Mouse (Mus musculus) neural tube, embryonic 14.5 days (tissue): Measurements from ENCODE around the gene Gm9964. TPM values are rescaled to one million over a fixed set of nuclear protein-coding genes. Genes with fewer than 3 reads are reported as not detected.
"Not testable (repeated sequence)": the region's sequence is repeated elsewhere in the genome, so short reads cannot be mapped to it uniquely, and the experiment has no call there.

ENCODE experiments used
- ATAC-seq: fragments of 200-750 bp; cut with Nextera tagmentation; 2 replicates; pipeline ENCODE4 v1.8.0; 2017; ENCODE audit warnings: low read depth, mild to moderate bottlenecking, moderate TSS enrichment, moderate library complexity
- H3K27ac ChIP-seq: fragments of 300-500 bp; sonication (generic); 2 replicates; pipeline ENCODE4 v1.5.1; 2014; ENCODE audit warnings: low read depth, mild to moderate bottlenecking, control low read depth, low read length, moderate library complexity, mixed read lengths
- H3K27me3 ChIP-seq: fragments of 300-500 bp; sonication (generic); 2 replicates; pipeline ENCODE4 v1.6.1; 2014; ENCODE audit warnings: low read length; ENCODE audit not compliant: control insufficient read depth, insufficient read depth
- H3K36me3 ChIP-seq: fragments of 300-500 bp; sonication (generic); 2 replicates; pipeline ENCODE4 v1.6.1; 2014; ENCODE audit warnings: low read length, mixed read lengths; ENCODE audit not compliant: control insufficient read depth, insufficient read depth
- H3K4me1 ChIP-seq: fragments of 300-500 bp; sonication (generic); 2 replicates; pipeline ENCODE4 v1.6.1; 2014; ENCODE audit warnings: low read length; ENCODE audit not compliant: control insufficient read depth, insufficient read depth
- H3K4me2 ChIP-seq: fragments of 300-500 bp; sonication (generic); 2 replicates; pipeline ENCODE4 v1.6.1; 2014; ENCODE audit warnings: mild to moderate bottlenecking, low read depth, low read length, control low read depth
- H3K4me3 ChIP-seq: fragments of 300-500 bp; sonication (generic); 2 replicates; pipeline ENCODE4 v1.5.1; 2014; ENCODE audit warnings: low read depth, low read length, control low read depth, mixed read lengths
- H3K9ac ChIP-seq: fragments of 300-500 bp; sonication (generic); replicated peaks from 2 replicates; pipeline ENCODE4 v1.6.1; 2014; ENCODE audit warnings: low read depth, mild to moderate bottlenecking, control low read depth, low read length, mixed read lengths
- H3K9me3 ChIP-seq: fragments of 300-500 bp; sonication (generic); 2 replicates; pipeline ENCODE4 v1.6.1; 2016; ENCODE audit warnings: low read length; ENCODE audit not compliant: control insufficient read depth
- WGBS: fragments of 180-500 bp; shearing (Covaris S2); extraction: QIAGEN DNeasy Blood & Tissue Kit; methylation state at CpG from one replicate; pipeline ENCODE4 v1.1.7; 2014; 5-methylcytosine and 5-hydroxymethylcytosine counted together
- polyA plus RNA-seq: library from polyadenylated mRNA; unstranded; fragments of >200 nt; fragmentation: Nextera tagmentation; extraction: Ambion mirVana; gene quantifications from 2 replicates; pipeline ENCODE4 v1.2.1, GENCODE M21; 2014

Gm9964 gene
- polyA plus RNA-seq, 1 experiment from 2014 or later, result 0.29 TPM

DNA sequence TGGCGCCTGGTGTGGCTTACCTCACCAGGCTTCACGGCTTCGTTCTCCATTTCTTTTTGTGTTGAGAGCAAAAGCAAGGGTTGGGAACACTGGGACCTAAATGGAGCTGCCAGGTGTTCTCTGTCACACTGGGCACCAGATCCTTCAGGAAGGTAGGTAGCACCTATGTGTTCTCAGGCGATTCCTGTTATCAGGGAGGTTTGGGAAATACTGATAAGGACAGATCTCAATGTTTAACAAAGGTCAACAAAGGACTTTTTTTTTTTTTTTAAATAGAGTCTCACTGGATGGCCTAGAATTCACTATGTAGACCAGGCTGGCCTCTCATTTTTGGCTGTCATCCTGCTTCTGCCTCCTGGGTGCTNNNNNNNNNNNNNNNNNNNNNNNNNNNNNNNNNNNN lies 22.9 kb downstream of the Gm9964 start:
- Histone ChIP-seq H3K4me3 (no peak overlapping the region), H3K27ac (no peak overlapping the region), H3K36me3 (no peaks in the 10 kb centered on the region), H3K4me1 (no peaks in the 10 kb centered on the region), H3K9me3 (no peaks in the 10 kb centered on the region), H3K9ac (no peak overlapping the region), H3K4me2 (no peak overlapping the region), H3K27me3 (no peaks in the 10 kb centered on the region)
- 86% methylated on average over 4 of the region's 4 CpGs for WGBS
- no peak for ATAC-seq

DNA sequence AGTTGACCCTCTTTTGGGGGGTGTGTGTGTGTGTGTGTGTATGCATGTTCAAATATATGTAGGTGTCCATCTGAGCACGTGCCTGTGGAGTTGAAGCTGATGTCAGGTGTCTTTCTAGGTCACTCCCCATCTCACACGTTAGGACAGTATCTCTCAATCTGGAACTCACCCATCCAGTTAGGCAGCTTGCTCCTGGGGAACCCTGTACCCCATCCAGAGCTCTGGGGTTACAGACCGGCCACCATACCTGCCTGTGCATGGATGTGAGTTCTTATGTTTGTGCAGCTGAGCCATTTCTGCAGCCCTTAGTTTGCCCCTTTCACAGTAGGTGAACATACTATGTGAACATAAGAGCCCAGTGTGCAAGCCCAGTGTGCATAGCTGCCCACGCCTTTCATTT lies 23.7 kb downstream of the Gm9964 start:
- WGBS, result 75% methylated on average over 4 of the region's 4 CpGs
- no peaks in the 10 kb centered on the region for H3K9me3 ChIP-seq
- no peaks in the 10 kb centered on the region for H3K27me3 ChIP-seq
- ATAC-seq, result no peak
- H3K4me2 ChIP-seq, result no peak overlapping the region
- H3K4me3 ChIP-seq, result no peak overlapping the region
- H3K36me3 ChIP-seq, result no peaks in the 10 kb centered on the region
- H3K27ac ChIP-seq, result no peak overlapping the region
- H3K4me1 ChIP-seq, result no peaks in the 10 kb centered on the region
- H3K9ac ChIP-seq, result no peak overlapping the region

DNA sequence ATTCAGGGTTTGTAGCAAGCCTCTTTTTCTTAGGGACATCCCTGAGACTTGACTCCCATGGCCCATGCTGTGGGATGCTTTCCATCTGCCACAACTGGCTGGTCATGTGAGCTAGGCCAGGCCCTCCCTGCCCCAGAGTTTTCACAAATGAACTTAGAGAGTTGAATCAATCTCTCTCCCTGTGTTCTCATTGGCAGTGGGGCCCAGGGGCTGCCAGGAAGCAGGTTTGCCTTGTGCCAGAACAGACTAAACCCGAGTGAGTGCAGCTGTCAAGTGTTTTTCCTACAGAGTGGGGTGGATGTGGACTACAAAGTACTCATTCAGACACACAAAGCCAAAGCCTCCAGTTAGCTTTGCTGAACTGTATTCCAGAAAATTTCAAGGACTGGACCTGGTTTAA lies 29.5 kb downstream of the Gm9964 start:
- Histone ChIP-seq H3K27me3 (no peaks in the 10 kb centered on the region), H3K4me1 (no peaks in the 10 kb centered on the region), H3K4me3 (no peak overlapping the region), H3K9ac (no peak overlapping the region), H3K9me3 (no peaks in the 10 kb centered on the region), H3K27ac (no peak overlapping the region), H3K4me2 (no peak overlapping the region), H3K36me3 (no peaks in the 10 kb centered on the region)
- 19% methylated on average over 1 of the region's 1 CpGs for WGBS
- no peak for ATAC-seq

DNA sequence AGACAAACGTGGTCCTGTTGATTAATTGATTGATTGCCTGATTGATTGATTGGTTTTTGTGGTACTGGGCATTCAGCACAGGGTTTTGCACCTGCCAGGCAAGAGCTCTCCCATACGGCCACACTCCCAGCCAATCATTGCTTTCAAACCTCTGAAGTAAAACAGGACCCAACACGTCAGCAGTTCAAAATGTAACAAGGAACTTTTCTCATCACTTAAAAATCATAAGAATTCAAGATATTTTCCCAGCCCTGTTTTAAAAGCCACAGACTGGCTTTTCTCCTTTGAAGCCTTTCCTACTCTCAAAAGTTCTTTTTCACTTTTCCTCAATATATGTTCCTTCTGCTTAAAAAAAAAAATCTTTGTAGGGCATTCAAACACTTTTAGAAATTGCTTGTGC lies 32.3 kb downstream of the Gm9964 start:
- H3K9me3 ChIP-seq, result no peaks in the 10 kb centered on the region
- H3K4me2 ChIP-seq, result no peak overlapping the region
- H3K36me3 ChIP-seq, result no peaks in the 10 kb centered on the region
- H3K27ac ChIP-seq, result no peak overlapping the region
- H3K4me3 ChIP-seq, result no peak overlapping the region
- no peak for ATAC-seq
- 54% methylated on average over 3 of the region's 3 CpGs for WGBS
- H3K27me3 ChIP-seq, result no peaks in the 10 kb centered on the region
- H3K4me1 ChIP-seq, result no peaks in the 10 kb centered on the region
- no peak overlapping the region for H3K9ac ChIP-seq

DNA sequence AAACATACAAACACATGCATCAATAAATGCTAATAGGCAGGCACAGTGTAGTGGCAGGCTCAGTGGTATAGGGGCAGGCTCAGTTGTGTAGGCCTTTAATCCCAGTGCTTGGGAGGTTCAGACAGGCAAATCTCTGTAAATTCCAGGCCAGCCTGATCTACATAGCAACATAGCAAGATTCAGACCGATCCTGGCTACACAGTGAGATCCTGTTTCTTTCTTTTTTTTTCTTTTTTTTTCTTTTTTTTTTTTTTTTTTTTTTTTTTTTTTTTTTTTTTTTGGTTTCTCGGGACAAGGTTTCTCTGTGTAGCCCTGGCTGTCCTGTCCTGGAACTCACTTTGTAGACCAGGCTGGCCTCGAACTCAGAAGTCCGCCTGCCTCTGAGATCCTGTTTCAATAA lies 36.6 kb downstream of the Gm9964 start:
- H3K4me3 ChIP-seq, H3K9ac ChIP-seq, H3K9me3 ChIP-seq, ATAC-seq, H3K36me3 ChIP-seq, H3K27ac ChIP-seq, H3K27me3 ChIP-seq, H3K4me2 ChIP-seq, H3K4me1 ChIP-seq: not testable (repeated sequence)
- WGBS, result 87% methylated on average over 4 of the region's 4 CpGs

DNA sequence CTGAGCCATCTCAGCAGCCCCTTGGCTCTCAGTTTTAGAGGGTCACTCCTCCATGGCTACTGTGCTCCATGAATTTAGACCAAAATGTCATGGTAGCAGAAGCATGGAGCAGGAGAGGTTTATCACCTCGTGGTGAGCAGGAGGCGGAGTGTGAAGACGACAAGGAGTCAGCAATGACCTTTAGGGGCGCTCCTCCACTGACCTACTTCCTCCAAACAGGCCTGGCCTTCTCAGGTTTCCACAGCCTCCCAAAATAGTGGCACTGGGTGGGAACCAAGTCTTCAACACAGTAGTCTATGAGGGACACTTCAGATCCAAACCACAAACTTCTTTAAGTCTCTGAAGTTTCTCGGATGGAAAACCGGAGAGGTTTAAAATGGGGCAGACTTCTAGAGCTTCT lies 38.0 kb downstream of the Gm9964 start:
- Histone ChIP-seq H3K9ac (no peak overlapping the region), H3K36me3 (no peaks in the 10 kb centered on the region), H3K4me1 (no peaks in the 10 kb centered on the region), H3K9me3 (no peaks in the 10 kb centered on the region), H3K27me3 (no peaks in the 10 kb centered on the region), H3K4me3 (no peak overlapping the region), H3K4me2 (no peak overlapping the region), H3K27ac (no peak overlapping the region)
- WGBS, result 70% methylated on average over 6 of the region's 6 CpGs
- no peak for ATAC-seq

DNA sequence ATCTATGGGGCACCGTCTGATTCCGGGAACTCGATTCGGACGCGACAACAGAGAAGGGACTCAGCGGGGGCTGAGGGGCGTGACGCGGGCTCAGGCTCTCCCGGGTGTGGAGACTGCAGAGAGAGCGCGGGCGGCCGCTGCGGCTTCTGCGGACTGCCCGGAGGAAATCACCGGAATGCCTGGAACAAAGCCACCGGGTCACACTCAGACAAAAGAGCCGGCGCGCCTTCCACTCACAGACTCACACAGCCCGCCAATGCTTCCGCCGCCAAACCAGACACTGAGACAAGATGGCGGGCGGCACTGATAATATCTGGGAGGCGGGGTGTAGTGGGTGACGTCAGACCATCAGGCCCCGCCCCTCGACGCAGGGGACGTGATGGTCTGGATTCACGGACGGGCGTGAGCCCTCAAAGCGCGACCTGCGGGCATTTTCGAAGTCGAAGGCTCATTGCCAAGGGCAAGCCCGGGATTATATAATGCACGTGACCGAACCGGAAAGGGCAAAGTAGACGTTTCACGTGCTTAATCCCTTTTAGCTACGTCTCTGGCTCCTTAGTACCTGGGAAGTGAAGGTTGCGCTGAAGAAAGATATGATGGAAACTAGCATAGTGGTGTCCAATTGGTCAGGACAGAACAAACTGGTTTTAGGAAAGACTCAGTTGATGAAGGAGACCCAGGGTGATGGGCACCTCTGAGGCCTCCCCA lies 42.2 kb downstream of the Gm9964 start, which contains the start of gene Wsb1:
Wsb1 (minus strand) TSS at position 281 of the 708 bp plus-strand sequence.
- WGBS, result 2% methylated on average over 50 of the region's 50 CpGs
- ATAC-seq, result peak; percentile 96
- H3K9me3 ChIP-seq, result no peaks in the 10 kb centered on the region
- peak within 1 kb of the TSS; percentile 97 for H3K9ac ChIP-seq
- peak within 1 kb of the TSS; percentile 99 for H3K27ac ChIP-seq
- H3K27me3 ChIP-seq, result no peaks in the 10 kb centered on the region
- peaks cover 25% of the 10 kb centered on the region for H3K4me1 ChIP-seq
- peak within 1 kb of the TSS; percentile 86 for H3K4me3 ChIP-seq
- peak within 1 kb of the TSS; percentile 86 for H3K4me2 ChIP-seq
- peaks cover 9% of the 10 kb centered on the region for H3K36me3 ChIP-seq

DNA sequence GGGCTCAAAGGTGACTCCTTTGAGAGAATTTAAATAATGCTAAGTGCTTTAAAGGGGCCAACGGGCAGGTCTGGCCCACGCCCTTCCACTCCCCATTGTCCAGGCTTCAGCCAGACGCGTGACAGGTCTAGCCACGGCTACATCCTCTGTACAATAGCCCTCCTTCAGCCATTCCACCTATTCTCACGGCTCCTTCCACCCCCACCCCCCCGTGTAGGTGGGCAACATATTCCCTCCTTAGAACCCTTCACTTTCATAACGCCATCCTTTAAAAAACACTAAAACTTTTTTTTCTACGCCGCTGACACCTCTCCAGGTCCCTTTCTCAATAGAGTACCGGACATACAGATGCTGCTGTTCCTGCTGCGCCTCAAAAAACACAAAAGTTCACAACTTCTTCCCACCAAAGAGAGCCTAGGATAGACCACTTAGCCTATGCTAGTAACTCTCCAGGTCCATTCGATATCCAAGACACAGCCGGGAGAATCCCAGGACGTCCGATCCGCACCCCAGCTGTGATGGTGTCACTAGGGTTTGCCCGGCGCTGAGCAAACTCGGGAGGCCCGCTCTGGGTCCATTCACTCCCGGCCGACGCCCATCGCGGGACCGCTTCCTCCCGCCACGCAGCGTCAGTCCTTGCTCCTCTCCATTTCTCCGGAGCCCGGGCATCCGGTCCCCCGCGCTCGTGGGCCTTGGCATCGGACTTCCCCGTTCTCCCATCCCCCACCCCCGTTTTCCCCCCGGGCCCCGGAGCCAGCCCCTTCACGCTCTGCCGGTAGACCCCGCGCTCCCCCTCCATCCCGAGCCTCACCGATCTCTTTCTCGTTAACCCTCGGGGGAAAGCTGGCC lies 42.9 kb downstream of the Gm9964 start:
- Histone ChIP-seq H3K9ac (peak overlapping the region; percentile 97), H3K4me2 (peak overlapping the region; percentile 86), H3K4me3 (peak overlapping the region; percentile 86), H3K4me1 (peaks cover 25% of the 10 kb centered on the region), H3K27me3 (no peaks in the 10 kb centered on the region), H3K9me3 (no peaks in the 10 kb centered on the region), H3K27ac (peak overlapping the region; percentile 99), H3K36me3 (peaks cover 9% of the 10 kb centered on the region)
- ATAC-seq, result peak; percentile 73
- WGBS, result under 1% methylated on average over 48 of the region's 49 CpGs

DNA sequence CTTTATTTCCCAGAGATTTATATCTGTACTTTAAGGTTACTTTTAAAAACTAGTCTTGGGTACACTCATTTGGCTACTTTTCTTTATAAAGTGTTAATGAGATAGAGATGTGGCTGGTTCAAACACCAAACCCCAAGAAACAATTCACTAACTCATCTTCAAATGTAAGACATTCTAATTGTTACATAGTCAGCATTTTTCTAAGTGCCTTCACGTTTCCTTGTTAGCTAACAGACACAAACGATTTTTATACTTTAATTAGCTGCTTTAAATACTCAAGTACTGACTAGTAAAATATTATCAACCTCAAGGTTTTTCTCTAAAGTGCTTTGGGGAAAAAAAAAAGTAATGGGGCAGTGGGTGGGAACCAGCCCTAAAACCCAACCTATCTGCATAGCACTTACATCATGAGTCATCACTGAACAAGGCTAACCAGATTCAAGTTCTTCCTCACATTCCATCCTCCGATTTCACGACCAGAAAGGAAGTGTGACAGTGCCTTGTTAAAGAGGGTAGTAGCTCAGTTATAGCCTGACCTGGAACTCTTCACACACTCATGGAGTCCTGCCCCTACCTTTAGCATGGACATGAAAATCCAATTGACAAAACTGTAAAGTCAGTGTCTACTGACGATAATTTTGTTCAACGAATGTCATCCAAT lies 43.7 kb downstream of the Gm9964 start:
- H3K4me1 ChIP-seq, result peaks cover 25% of the 10 kb centered on the region
- H3K9ac ChIP-seq, result peak overlapping the region; percentile 97
- H3K9me3 ChIP-seq, result no peaks in the 10 kb centered on the region
- H3K27ac ChIP-seq, result no peak overlapping the region; the same call in 1 of the 2 replicates
- peak overlapping the region; percentile 86 for H3K4me2 ChIP-seq
- H3K4me3 ChIP-seq, result peak overlapping the region; percentile 86
- H3K36me3 ChIP-seq, result peaks cover 10% of the 10 kb centered on the region
- ATAC-seq, result no peak
- H3K27me3 ChIP-seq, result no peaks in the 10 kb centered on the region
- 18% methylated on average over 6 of the region's 6 CpGs for WGBS
